Mouse (Mus musculus) natural killer cell, adult 2 months (primary cell): ENCODE data around the gene Cdh5.

ENCODE experiments used
- DNase-seq, 2 experiments: peaks; one replicate each; pipeline ENCODE4 v3.0.0; 2022; ENCODE audit warnings: low spot score in 2 of 2

Gene Cdh5

DNA sequence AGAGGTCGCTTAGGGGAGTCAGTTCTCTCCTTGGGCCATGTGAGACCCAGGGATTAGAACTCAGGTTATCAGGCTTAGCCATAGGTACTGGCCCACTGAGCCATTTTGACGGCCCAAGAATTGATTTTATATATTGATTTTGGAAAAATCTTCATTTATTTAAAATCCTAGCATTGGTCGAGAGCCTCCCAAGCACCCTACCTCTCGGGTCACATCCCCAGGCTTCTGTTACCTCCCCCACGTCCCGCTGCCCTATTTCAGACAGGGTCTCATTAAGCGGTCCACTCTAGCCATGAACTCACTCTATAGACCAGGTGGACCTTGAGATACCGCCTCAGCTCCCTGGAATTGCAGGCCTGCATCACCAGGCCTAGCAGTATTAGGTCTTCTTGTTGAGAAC is 33.1 kb downstream of the Cdh5 start:
- no peak for DNase-seq

DNA sequence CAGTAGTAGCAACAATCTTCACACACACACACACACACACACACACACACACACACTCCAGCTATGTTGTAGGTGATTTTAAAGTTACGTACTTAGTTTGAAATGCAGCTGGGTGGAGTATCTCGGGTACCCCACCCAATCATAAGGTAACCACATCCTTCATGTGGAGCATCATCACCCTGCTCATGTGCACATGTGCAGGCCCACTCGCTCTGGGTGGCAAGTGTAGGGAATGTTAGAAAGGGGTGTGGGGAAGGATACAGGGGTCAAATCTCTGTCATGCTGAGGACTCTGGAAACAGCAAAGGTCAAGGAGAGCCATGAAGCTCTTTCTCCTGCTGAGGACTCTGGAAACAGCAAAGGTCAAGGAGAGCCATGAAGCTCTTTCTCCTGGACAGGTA is 34.9 kb downstream of the Cdh5 start:
- DNase-seq: no peak

DNA sequence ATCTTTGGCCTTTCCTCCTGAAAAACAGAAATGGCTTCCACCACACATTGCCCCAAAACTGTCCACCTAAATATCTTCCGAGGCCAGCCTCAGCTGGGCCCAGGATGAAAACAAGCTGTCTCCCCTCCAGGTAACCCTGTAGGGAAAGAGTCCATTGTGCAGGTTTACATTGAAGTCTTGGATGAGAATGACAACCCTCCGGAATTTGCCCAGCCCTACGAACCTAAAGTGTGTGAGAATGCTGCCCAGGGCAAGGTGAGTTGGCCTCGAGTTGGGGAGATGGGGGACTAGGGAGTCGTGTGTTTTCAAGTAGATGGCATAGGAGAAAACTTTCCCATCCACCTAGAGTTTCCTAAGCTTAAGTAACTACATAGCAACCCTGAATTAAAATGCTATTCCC is 36.2 kb downstream of the Cdh5 start:
- no peak for DNase-seq

DNA sequence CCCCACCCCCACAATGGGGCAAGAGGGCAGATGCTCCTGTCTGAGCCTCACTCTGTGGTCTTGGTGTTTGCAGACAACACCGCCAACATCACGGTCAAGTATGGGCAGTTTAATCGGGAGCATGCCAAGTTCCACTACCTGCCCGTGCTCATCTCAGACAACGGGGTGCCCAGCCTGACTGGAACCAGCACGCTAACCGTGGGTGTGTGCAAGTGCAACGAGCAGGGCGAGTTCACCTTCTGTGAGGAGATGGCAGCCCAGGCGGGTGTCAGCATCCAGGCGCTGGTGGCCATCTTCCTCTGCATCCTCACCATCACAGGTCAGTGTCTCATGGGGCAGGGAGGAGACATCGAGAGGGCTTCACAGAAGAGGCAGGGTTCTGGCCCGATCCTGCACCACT is 39.2 kb downstream of the Cdh5 start:
- no peak for DNase-seq

DNA sequence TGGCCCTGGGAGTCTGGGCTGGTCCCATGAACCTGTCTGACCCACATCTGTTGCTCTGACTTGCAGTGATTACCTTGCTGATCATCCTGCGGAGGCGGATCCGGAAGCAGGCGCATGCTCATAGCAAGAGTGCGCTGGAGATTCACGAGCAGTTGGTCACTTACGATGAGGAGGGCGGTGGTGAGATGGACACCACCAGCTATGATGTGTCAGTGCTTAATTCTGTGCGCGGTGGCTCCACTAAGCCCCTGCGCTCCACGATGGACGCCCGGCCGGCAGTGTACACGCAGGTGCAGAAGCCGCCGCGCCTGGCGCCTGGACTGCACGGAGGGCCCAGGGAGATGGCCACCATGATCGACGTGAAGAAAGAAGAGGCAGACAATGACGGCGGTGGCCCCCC is 41.0 kb downstream of the Cdh5 start:
- DNase-seq: no peak

DNA sequence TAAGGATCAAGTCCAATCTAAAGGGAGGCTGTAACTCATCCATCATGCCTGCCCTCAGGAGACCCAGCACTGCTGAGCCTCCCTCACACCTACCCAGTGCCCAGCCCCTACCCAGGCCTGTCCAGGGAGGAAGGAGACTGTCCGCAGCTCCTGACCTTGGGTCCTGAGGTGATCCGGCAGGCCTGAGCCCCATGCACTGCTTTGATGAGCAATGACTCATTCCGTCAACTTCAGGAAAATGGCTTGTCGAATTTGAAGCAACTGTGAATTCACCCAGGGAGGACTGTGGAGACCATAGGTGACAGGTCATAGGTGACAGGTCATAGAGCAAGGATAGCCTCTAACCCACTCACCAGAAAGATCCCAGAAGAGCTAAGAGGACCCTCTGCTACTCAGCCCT is 42.0 kb downstream of the Cdh5 start:
- no peak for DNase-seq

DNA sequence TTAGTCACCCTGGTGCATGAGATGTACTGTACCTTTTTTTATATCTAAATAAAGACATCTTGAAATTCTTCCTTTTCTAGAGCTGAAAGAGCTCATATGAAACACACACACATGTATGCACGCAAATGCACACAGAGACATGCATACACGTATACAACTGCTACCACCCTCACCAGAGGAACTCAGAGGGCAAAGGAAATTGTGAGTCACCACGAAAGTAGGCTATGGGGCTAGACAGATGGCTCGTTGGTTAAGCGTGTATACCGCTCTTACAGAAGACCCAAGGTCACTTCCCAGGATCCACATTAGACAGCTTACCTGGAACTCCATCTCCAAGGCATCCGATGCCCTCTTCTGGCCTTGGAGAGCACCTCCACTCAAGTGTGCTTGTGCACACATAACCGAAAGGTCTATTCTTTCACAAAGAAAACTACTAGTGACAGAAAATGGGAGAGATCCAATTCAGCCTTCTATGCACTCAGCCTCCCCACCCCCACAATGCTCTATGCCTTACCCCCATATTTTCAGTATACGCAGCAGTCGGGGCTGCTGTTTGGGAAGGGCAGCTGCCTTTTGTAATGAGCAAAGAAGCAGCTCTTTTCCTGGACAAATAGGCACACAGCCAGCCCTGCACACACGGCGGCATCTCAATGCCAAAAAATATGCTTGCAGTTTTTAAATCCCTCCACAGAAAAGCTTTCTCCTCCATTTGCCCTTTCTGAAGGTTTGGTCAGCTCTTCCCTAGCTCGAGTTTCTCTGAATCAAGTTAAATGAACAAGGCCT is 43.2 kb downstream of the Cdh5 start:
- DNase-seq: no peak

DNA sequence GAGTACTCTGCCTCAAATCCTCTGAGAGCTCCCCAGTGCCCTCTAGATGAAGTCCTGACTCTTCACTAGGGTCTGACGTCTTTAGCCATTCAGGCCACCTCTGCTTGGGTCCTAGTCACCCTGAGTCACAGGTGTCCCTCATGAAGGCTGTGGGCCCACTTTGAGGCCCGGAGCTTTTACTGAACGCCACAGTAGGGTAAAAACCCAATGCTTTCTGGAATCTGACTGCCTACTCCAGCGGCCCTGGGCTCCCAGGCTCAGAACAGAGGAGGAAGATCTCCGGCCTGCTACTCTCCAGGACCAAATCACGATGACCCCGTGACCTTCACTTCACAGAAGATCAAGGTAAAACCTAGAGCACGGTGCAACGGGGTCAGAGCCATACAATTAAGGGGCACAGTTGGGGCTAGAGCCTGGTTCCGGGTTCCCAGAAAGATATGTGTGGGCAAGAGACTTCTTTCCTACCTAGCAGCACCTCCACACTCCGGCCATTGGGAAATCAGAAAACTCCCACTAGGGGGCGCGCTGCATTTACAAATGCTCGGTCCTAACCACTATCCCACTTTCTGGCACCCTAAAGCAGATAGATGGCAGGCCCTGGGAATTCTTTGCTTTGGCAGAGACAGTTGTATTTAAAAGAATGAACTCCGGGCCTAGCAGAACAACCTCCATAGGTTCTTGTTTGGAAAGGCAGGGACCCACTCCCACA is 44.7 kb downstream of the Cdh5 start:
- peak; percentile 23 to 71 for DNase-seq

DNA sequence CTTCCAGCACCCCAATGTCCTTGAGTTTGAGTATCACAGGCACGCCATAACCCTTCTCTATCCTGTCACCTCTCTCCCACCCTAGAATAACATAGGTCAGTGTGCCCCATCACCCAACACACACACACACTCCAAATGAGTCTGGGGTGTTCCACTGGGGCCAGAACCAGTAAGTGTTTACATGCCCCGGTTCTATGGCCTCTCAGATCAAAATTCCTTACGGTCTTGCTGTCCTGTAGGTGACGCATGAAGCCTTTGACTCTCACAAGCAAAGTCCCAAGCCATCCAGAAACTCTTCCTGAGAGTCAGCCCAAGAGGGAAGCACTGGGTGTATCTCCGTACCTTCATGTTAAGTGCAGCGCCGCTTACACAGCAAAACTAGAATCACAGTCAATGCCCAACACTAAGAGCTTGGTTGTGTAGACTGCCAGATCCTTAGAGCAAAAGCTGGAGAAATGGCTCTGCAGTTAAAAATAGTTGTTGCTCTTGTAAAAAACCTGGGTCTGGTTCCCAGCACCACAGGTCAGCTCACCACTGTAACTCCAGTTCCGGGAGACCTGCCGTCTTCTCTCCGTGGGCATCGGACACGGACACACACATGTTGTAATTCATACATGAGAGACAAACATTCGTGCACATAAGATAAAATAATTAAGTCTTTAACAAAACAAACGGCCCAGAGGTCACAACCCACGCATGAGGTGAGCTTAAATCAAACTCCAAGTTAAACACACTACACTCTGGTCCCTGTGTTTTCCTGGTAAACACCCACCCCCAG is 45.5 kb downstream of the Cdh5 start:
- no peak for DNase-seq

DNA sequence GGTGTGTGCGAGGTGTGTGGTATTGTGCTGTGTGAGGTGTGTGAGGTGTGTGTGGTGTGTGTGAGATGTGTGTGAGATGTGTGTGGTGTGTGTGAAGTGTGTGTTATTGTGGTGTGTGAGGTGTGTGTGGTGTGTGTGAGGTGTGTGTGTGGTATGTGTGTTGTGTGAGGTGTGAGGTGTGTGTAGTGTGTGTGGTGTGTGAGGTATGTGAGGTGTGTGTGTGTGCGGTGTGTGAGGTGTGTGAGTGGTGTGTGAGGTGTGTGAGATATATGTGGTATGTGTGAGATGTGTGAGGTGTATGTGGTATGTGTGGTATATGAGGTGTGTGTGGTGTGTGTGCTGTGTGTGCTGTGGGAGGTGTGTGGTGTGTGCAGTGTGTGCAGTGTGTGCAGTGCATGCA is 46.5 kb downstream of the Cdh5 start:
- no peak for DNase-seq

DNA sequence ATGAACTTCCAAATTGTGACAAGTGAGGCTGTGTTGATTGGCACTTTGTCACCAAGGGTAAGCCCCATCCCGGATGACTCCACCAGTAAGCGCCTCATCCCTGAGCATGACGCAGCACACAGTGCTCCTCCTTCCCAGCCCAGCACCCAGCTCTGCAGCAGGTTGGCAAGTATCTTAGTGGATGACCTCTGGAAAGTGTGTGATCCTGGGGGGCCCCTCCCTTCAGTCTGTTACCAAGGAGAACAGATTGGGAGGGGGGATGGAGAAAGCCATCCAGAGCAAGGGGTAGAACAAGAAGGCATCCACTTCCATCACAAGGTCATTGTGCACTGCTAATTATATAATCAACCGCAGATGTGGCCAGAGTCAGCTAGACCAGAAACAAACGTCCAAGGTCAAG is 59.3 kb downstream of the Cdh5 start:
- DNase-seq: no peak

DNA sequence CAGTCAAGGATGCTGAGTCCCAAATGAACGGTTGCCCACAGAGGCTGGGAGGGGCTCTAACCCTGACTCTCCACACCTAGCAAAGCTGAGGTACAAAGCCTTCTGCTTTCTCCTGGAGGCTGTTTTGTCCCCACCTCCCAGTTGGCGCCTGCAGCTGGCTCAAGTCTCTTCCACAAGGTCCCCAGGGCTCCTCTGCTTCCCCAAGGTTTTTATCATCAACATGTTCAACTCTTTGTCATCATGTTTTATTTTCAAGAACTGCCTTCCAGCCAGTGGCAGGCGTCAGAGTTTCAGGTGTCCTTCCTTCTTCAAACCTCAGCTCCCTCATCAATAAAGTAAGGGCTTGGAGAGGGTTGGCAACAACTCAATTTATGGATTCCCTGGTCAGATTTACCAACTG is 68.0 kb downstream of the Cdh5 start:
- DNase-seq: no peak

DNA sequence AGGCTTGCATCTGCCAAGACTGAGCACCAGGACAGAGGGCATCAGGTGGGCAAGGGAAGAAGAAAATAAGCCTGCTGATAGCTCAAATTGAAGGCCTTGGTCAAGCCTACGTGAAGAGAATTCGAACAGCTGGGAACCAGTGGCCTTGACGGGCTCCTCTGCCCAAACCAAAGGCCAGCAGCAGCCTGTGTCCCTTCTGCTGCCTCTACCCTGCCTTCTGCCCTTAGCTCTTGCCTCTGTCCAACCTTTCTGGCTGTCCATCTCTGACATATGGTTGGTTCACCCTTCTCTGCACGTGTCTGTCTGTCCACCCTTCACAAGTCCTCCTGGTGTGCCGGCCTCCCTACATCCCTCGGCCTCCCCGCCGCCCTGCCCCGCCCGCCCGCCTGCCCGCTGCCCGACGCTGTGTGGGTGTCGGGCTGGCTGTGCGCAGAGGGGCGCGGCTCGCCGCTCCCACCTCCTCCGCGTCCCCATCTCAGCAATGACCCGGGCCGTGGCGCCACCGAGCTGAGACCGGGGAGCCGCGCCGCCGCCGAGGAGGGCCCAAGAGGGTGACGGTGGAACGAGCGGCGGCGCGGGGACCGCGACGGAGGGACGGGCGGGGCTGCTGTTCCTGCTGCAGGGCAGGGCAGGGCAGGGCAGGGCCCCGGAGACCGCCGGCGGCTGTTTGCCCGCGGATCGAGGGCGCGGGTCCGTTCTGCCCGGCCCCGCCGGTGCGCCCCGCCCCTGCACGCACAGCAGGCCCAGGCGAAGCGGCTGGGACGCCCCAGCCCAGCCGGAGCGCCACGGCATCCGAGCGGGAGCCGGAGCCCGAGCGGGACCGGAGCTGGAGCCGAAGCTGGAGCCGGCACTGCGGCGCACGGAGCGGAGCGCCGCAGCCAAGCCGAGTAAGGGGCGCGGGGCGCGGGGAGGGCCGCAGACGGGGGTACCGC is 69.0 kb downstream of the Cdh5 start, which contains the start of gene Bean1:
Gene Bean1, plus strand, starts transcription at position 325 of the 932 bp plus-strand sequence.
- DNase-seq: no peak

DNA sequence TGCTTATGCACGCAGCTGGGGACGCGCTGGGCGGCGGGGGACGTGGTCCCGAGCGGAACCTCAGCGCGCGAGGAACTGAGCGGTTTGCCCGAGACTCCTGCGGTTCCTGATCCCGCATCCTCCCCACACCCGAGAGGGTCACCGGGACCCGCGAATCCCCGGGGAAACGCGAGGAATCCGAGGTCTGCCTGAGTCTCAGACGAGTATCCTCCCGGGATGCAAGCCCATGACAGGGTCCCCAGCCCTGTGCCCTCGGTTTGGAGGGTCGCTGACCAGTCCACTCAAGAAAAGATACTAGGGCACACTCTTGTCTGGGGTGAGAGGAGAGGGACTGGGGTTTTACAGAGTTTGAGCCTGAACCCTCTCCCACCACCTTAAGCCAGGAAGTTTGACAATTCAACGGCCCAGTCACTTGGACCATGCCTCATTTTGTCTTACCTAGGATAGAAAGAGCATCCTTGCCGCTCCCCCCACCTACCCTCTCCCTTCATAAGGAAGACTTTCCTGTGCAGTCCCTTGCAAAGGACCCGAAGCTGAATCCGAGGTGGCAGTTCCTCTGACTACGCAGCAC is 69.7 kb downstream of the Cdh5 start:
- no peak for DNase-seq

DNA sequence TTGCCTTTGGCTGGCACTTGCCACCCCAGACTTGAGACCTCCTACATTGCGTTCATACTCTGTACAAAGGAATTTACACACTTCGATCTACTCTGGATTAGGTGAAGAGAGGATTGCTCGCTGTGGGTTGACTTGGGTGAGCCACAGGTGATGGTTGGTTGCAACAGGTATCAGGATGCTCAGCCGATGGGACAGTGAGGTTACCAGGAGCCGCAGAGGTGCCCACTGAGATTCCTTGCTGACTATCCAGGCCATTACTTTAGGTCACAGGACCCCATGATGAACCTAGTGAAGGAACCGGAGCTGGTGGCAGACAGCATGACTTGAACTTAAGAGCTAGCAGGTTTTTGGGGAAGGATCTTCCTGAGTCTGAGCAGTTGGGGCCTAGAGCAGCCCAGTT is 71.0 kb downstream of the Cdh5 start:
- no peak for DNase-seq

DNA sequence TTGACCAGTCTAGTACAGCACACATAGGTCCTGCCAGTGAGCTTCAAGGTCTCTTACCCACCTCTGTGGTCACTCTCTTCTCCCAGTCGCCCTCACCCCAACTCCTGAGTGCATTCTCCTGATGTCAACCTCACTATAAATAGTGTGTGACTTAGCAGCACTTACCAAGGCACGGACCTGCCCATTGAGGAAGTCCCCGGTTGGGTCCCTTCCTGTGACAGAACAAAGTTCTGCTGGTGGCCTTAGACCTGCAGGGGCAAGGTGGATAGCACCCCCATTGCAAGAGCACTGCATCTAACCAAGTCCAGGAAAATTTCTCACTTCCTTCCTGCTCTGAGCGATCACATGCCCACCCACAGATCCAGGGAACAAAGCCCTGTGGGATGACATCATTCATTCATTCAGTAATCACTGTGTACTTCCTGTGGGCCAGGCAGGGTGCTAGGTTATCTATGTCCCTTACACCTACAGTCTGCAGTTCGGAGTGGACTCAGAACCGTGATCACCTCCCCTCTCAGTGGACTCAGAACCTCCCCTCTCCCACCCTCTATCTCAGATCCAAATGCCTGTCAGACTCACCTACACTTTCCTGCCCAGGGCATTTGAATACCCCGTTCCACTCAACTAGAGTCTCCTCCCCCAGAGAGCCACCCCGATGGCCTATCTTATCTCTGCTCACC is 74.6 kb downstream of the Cdh5 start:
- DNase-seq: no peak

DNA sequence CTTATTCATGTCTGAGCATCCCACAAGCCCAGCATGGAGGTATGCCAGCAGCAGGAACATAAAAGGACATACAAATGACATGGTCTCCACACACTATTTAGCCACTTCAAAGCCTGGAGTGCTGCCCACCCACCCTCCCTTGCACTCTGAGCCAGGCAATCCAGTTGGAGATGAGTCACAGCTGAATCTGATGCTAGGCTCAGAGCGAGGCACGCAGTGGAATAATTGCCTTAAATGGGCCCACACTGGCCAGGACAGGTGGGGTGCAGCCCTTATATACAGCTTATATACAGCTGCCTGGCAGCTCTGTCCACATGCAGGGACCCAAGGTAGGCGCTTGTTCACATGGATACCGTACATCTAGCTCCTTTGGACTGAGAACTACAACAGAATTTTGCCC is 75.6 kb downstream of the Cdh5 start:
- DNase-seq: no peak

DNA sequence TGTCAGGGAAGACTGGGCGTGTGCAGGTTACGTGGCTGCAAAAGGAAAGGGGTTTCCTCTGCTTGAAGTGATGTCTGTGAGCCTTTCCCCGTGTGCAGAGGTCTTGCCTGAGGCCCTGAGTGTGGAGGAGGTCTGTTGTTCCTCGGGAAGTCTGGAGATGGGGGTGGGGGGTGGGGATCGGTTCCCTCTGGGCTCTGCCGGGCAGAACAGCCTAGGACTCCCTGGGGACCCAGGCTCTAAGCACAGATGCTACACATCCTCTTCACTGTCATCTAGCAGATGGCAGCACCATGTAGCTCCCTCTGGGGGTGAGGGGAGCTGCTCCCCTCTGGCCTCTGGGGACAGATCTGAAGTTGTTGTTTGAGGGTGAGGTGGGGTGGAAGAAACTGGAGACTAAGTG is 83.5 kb downstream of the Cdh5 start:
- no peak for DNase-seq

DNA sequence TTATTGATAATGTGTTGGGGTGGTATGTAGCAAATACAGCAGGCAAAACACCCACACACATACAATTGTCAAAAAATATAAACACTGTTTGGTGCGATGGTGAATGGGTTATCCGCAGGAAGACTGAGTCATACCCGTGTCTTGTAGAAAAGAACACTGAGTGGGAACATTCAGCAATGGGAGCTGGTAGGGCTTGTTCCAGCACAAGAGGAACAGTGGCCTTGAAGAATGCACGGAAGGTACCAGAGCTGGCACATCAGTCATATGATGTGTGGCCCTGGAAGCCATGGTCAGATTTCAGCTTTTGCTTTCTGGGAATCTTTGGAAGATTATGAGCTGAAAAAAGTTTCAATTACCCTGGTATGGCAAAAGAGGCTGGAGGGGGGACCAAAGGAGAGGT is 85.4 kb downstream of the Cdh5 start:
- DNase-seq: no peak

DNA sequence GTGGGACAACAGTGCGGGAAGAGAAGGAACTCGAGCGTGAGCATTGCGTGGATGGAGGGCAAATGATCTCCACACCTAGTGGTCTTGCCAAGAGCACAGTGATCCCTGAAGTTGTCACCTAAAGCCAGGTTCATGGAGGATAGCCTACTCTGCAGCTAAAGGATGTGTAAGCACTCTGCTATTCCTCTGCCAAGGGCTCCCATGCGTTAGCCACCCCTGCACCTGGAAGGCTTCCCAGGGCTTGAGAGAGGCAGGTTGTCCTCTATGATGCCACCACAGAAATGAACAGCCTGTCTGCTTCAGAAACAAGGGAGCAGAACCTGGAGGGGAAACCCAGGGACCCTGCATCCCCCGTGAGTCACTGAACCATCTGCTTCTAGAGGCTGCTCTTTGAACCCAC is 86.2 kb downstream of the Cdh5 start:
- DNase-seq: no peak

DNA sequence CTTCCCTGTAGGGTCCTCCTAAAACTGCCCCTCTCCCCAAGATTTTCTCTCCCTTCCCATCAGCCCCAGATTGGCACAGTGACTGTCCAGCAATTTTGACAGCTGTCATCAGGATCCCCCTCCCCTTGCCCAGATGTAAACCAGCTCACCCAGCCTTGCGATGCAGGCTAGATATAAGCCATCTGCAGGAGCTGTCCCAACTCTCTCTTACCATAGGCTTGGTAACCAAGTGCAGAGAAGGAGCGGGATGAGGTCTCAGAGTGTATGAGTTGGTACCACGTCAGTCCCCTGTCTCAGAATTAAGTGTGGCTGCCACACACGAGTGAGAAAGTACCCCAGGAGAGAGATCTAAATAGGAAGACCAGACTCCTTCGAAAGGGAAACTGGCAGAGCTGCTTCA is 87.0 kb downstream of the Cdh5 start:
- DNase-seq: no peak
